Mouse (Mus musculus): ENCODE data around the gene Kdf1.

DNA sequence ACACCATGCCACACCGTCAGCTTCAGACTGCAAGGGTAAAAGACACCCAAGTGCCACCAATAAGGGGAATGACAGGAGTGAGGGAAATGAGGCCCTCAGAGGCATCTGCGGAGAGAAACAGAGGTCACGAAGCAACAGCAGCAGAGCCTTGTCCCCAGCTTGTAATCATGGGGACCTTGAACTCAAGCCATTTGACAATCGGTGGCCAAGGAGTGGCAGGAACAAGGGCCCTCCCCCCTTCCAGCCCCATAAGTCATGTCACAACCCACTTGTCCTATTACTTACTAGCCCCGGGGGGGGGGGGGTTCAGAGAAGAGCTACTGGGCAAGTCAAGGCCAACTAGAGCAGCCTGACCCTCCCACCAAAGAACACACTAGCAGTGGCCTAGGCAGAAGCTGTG lies 17.9 kb downstream of the Kdf1 start:
- no peak for TF ChIP-seq CTCF (IDR thresholded peaks at IDR 0.05; ENCODE audit: control insufficient read depth, insufficient read depth, insufficient read length)
- no peak for TF ChIP-seq MAX (IDR thresholded peaks at IDR 0.05)
- no peak for TF ChIP-seq USF1 (IDR thresholded peaks at IDR 0.05; ENCODE audit: low read depth)

Measured in C2C12 (cell line).